Mouse (Mus musculus) heart, adult 10 weeks (tissue): ENCODE measurements around the gene Lce1d. TPM values are rescaled to one million over a fixed set of nuclear protein-coding genes. Genes with fewer than 3 reads are reported as not detected.

Experiments used
- polyA plus RNA-seq: library from polyadenylated mRNA; stranded (reverse); fragments of 350-450 nt; fragmentation: Illumina TruSeq; extraction: RNeasy Lipid Tissue Mini Kit (QIAGEN cat#74804); gene quantifications from one replicate; pipeline ENCODE4 v1.2.3, GENCODE M21; 2014; ENCODE audit warnings: low read depth, low replicate concordance

Gene Lce1d
- polyA plus RNA-seq, result not detected

DNA sequence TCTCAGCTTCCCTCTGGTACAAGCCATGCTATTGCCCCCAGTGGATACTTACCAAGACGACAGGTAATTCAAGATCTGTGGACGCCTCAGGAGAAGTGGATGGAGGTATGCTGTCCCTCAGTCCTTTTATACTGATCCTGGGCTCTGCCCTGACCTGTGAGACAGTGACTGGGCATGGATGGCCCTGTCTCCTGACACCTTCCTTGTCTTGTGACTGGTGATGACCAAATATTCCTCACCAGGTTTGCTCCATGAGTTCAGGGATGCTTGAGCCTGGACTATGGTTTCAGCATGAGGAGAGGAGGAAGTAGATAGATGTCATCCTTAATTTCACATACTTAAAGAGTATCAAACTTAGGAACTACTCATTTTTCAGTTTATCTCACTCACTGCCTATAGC lies at the start of gene Lce1d:
Gene Lce1d (minus strand): TSS at position 101 of the 400 bp plus-strand sequence.

DNA sequence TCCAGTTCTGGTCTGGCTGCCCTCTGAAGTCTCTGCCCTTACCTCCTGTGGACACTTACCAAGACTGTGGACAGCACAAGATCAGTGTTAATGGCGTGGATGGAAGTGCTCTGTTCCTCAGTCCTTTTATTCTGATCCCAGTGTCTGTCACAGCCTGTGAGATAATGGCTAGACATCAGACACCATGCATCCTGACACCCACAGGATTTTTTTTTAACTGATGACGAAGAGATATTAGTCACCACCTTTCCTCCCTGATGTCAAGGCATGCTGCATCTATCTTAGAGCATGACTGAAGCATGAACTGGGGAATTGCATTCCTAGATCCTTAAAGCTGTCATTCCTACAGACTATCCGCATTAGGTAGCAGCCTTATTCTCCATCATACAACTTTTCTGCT lies 33.2 kb upstream of the Lce1d start, which contains the start of gene Lce1f:
Gene Lce1f (minus strand): TSS at position 101 of the 400 bp plus-strand sequence.

DNA sequence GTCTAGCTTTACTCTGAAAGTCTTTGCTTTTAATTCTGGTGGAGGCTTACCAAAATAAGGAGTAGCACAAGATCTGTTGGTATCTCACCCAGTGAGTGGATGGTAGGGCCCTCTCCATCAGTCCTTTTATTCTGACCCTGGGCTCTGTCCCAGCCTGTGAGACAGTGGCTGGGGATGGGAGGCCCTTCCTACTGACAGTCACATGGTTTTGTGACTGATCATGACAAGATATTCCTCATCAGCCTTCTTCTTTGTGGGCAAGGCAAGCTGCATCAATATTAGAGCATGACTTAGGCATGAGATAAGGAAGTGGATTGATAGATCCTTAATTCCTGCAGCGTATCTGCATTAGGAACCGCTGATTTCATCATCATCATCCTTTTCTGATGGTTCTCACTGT lies 22.0 kb upstream of the Lce1d start, which contains the start of gene Lce1e:
Gene Lce1e (minus strand): TSS at position 101 of the 400 bp plus-strand sequence.

DNA sequence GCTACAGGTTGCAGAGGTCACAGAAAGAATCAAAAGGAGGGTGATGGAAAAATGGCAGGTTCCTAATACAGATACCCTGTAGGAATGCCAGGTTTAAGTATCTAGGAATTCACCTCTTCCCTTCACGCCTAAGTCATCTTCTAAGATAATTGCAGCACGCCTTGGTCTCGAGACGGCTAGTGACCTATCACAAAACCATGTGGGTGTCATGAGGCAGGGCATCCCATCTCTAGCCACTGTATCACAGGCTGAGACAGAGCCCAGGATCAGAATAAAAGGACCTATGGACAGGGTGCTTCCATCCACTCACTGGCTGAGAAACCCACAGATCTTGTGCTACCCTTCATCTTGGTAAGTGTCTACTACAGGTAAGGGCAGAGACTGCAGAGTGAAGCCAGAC lies 8.1 kb downstream of the Lce1d start, which contains the start of gene Lce1c:
Gene Lce1c (plus strand): TSS at position 301 of the 400 bp plus-strand sequence.

DNA sequence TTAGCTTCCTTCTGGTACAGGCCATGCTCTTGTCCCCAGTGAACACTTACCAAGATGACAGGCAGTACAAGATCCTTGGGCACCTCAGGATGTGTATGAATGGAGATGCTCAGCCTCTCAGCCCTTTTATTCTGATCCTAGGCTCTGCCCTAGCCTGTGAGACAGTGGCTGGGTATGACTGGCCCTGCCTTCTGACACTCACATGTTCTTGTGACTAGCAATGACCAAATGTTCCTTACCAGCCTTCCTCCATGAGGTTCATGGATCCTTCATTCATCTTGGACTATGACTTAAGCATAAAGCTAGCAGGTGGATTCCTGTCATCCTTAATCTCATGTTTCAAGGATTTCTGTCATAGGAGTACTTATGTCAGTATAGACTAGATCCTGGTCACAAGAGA lies 16.8 kb downstream of the Lce1d start, which contains the start of gene Lce1a2:
Gene Lce1a2 (minus strand): TSS at position 101 of the 400 bp plus-strand sequence.

DNA sequence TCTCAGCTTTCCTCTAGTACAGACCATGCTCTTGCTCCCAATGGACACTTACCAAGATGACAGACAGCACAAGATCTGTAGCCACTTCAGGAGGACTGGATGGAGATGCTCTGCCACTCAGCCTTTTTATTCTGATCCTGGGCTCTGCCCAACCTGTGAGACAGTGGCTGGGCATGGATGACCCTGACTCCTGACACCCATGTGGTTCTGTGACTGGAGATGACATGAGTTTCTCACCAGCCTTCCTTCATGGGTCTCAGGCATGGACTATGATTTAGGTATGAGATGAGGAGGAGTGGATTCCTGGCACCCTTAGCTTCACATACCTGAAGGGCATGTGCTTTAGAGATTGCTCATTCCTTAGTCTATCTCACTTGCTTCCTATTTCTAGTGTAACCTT lies 30.2 kb downstream of the Lce1d start, which contains the start of gene Lce1b:
Gene Lce1b (minus strand): TSS at position 101 of the 400 bp plus-strand sequence.

DNA sequence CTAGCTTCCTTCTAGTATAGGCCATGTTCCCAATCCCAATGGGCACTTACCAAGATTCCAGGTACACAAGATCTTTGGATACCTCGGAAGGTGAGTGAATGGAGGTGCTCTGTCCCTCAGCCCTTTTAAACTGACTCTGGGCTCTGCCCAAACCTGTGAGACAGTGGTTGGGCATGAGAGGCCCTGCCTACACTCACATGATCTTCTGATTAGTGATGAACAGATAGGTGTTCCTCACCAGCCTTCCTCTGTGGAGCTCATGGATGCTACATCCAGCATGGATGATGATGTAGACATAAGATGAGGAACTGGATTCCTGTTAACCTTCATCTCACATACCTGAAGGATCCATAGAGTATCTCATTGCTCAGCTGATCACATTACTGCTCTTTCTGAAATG lies 38.8 kb downstream of the Lce1d start, which contains the start of gene Lce1a1:
Gene Lce1a1 (minus strand): TSS at position 101 of the 400 bp plus-strand sequence.

Other genes starting within 250 kb of the Lce1d start
- gene Sprr1b, start 248.4 kb downstream of the Lce1d start, polyA plus RNA-seq, result not detected
- gene Sprr3, start 228.5 kb downstream of the Lce1d start, polyA plus RNA-seq, result not detected
- gene Sprr1a, start 201.3 kb downstream of the Lce1d start, polyA plus RNA-seq, result not detected
- gene Sprr4, start 186.7 kb downstream of the Lce1d start, polyA plus RNA-seq, result not detected
- gene 2310046K23Rik, start 152.7 kb downstream of the Lce1d start, polyA plus RNA-seq, result not detected
- not detected for gene Ivl, start 113.5 kb downstream of the Lce1d start, polyA plus RNA-seq
- gene Smcp, start 98.2 kb downstream of the Lce1d start, polyA plus RNA-seq, result not detected
- gene 2210017I01Rik, start 79.7 kb downstream of the Lce1d start, polyA plus RNA-seq, result not detected
- gene Lce6a, start 65.5 kb downstream of the Lce1d start, polyA plus RNA-seq, result not detected
- gene Lce1a1, start 38.9 kb downstream of the Lce1d start, polyA plus RNA-seq, result not detected
- gene Lce1b, start 30.3 kb downstream of the Lce1d start, polyA plus RNA-seq, result not detected
- gene Lce1a2, start 16.9 kb downstream of the Lce1d start, polyA plus RNA-seq, result not detected
- not detected for gene Lce1c, start 8.0 kb downstream of the Lce1d start, polyA plus RNA-seq
- not detected for gene Lce1e, start 21.9 kb upstream of the Lce1d start, polyA plus RNA-seq
- gene Lce1f, start 33.1 kb upstream of the Lce1d start, polyA plus RNA-seq, result not detected
- not detected for gene Gm38119, start 51.9 kb upstream of the Lce1d start, polyA plus RNA-seq
- not detected for gene Lce1g, start 65.1 kb upstream of the Lce1d start, polyA plus RNA-seq
- not detected for gene Lce1h, start 77.9 kb upstream of the Lce1d start, polyA plus RNA-seq
- not detected for gene Lce1i, start 91.7 kb upstream of the Lce1d start, polyA plus RNA-seq
- gene Lce1j, start 103.3 kb upstream of the Lce1d start, polyA plus RNA-seq, result not detected
- not detected for gene Lce1k, start 120.7 kb upstream of the Lce1d start, polyA plus RNA-seq
- not detected for gene Kprp, start 140.0 kb upstream of the Lce1d start, polyA plus RNA-seq
- not detected for gene Lce1l, start 164.1 kb upstream of the Lce1d start, polyA plus RNA-seq
- not detected for gene 2310050C09Rik, start 183.0 kb upstream of the Lce1d start, polyA plus RNA-seq
- not detected for gene Lce3a, start 239.0 kb upstream of the Lce1d start, polyA plus RNA-seq
- gene Lce3b, start 245.8 kb upstream of the Lce1d start, polyA plus RNA-seq, result not detected